Mouse (Mus musculus) CH12F3 (cell line): Measurements from ENCODE around the gene Mtch1.
"Not testable (repeated sequence)": the region's sequence is repeated elsewhere in the genome, so short reads cannot be mapped to it uniquely, and the experiment has no call there.

ENCODE experiments used
- in situ Hi-C: fragments of 300-500 bp; cut with MboI; formaldehyde crosslinking; loops from 2 replicates; pipeline ENCODE4 v1.14.3; 2020; ENCODE audit warnings: low sequenced_read_pairs

Gene Mtch1

GRCm38 (mm10) chr17:29363109-29363508, 15.4 kb upstream of the Mtch1 start:
- in situ Hi-C loops = no loop called here

GRCm38 (mm10) chr17:29361982-29362691, 14.4 kb upstream of the Mtch1 start:
- in situ Hi-C loops = no loop called here

GRCm38 (mm10) chr17:29360761-29361221, 13.1 kb upstream of the Mtch1 start, which contains the start of gene Fgd2:
Fgd2 (plus strand) TSS chr17:29360914.
- in situ Hi-C loops = no loop called here

GRCm38 (mm10) chr17:29358928-29359327, 11.2 kb upstream of the Mtch1 start:
- in situ Hi-C loops = no loop called here

GRCm38 (mm10) chr17:29356882-29357281, 9.1 kb upstream of the Mtch1 start:
- in situ Hi-C loops = no loop called here

GRCm38 (mm10) chr17:29356479-29356856, 8.7 kb upstream of the Mtch1 start:
- in situ Hi-C loops = no loop called here

- in situ Hi-C loops = no loop called here
These were observed 8.2 kb upstream of the Mtch1 start for GRCm38 (mm10) chr17:29355841-29356478.

GRCm38 (mm10) chr17:29355461-29355840, 7.7 kb upstream of the Mtch1 start:
- in situ Hi-C loops = no loop called here

GRCm38 (mm10) chr17:29351056-29351455, 3.3 kb upstream of the Mtch1 start:
- in situ Hi-C loops = not testable (repeated sequence)

GRCm38 (mm10) chr17:29348996-29349395, 1.3 kb upstream of the Mtch1 start:
- in situ Hi-C loops = no loop called here

- in situ Hi-C loops = no loop called here
These were observed 549 bp downstream of the Mtch1 start for GRCm38 (mm10) chr17:29347126-29347644.

GRCm38 (mm10) chr17:29346496-29347125, 1.1 kb downstream of the Mtch1 start:
- in situ Hi-C loops = no loop called here

GRCm38 (mm10) chr17:29345272-29345671, 2.5 kb downstream of the Mtch1 start:
- in situ Hi-C loops = no loop called here

- in situ Hi-C loops = no loop called here
These were observed 4.5 kb downstream of the Mtch1 start for GRCm38 (mm10) chr17:29343241-29343640.

- in situ Hi-C loops = no loop called here
These were observed 5.5 kb downstream of the Mtch1 start for GRCm38 (mm10) chr17:29342010-29342910.

GRCm38 (mm10) chr17:29341591-29342003, 6.1 kb downstream of the Mtch1 start:
- in situ Hi-C loops = no loop called here

GRCm38 (mm10) chr17:29340406-29341261, 7.1 kb downstream of the Mtch1 start:
- in situ Hi-C loops = no loop called here

- in situ Hi-C loops = no loop called here
These were observed 8.5 kb downstream of the Mtch1 start for GRCm38 (mm10) chr17:29339170-29339768.
